In genomic region chr7:73596415-73596814, GRCm38 (mm10) we compare ENCODE assay signal across 9 mouse cellular contexts. TPM values are rescaled to one million over a fixed set of nuclear protein-coding genes. Genes with fewer than 3 reads are reported as not detected.
DNase-seq lines count a peak whose midpoint lies in the region; ATAC-seq and TF ChIP-seq lines count a peak whose summit lies in the region.
"Had no signal": no experiment of that assay in that cellular context is flagged by ENCODE, and none has a peak within 500 bp of the region (broad histone marks: within the 10 kb centered on the region; RNA-seq: fewer than 3 reads in every experiment).

No protein-coding gene starts in this region.

- no peak overlapping the region for H3K4me3 ChIP-seq in cerebellum, adult 2 months (replicated peaks; ENCODE audit: insufficient read depth, low read depth, low read length)
- no peak overlapping the region for H3K4me3 ChIP-seq in spleen, adult 2 months (ENCODE audit: extremely low read depth, insufficient read depth, insufficient read length)
- H3K4me3 ChIP-seq in limb, embryonic 13.5 days, result 0 out of 2 replicates have a peak overlapping the region, but pooled peaks have one; percentile 2
- no peak overlapping the region for H3K4me3 ChIP-seq in stomach, embryonic 14.5 days (ENCODE audit: low read depth, low read length)

- TF ChIP-seq CTCF in cerebellum, adult 2 months (IDR thresholded peaks at IDR 0.05; ENCODE audit: borderline replicate concordance, insufficient read depth, low read depth, low read length), result no peak
- TF ChIP-seq CTCF in spleen, adult 2 months (IDR thresholded peaks at IDR 0.05; ENCODE audit: extremely low read depth, insufficient read depth, insufficient read length, insufficient replicate concordance), result no peak

- no peaks in the 10 kb centered on the region for H3K36me3 ChIP-seq in spleen, adult 2 months (ENCODE audit: control insufficient read depth, insufficient read depth, low read length)
- no peaks in the 10 kb centered on the region for H3K36me3 ChIP-seq in limb, embryonic 13.5 days
- no peaks in the 10 kb centered on the region for H3K36me3 ChIP-seq in stomach, embryonic 14.5 days (ENCODE audit: control insufficient read depth, insufficient read depth, low read length)

- H3K9me3 ChIP-seq in limb, embryonic 13.5 days, result peaks cover 6% of the 10 kb centered on the region; the same call in 1 of the 2 replicates
- H3K9me3 ChIP-seq in stomach, embryonic 14.5 days (ENCODE audit: control insufficient read depth, low read depth, low read length), result peaks cover 4% of the 10 kb centered on the region; the same call in 1 of the 2 replicates

- H3K27ac ChIP-seq in cerebellum, adult 2 months (ENCODE audit: insufficient read depth, low read length), result peak overlapping the region; percentile 84
- H3K27ac ChIP-seq in spleen, adult 2 months (ENCODE audit: insufficient read depth, low read length), result peak overlapping the region; percentile 95
- H3K27ac ChIP-seq in limb, embryonic 13.5 days, result peak overlapping the region; percentile 97
- peak overlapping the region; percentile 94 for H3K27ac ChIP-seq in stomach, embryonic 14.5 days (ENCODE audit: low read length)

- no peak for TF ChIP-seq POLR2A in cerebellum, adult 2 months (IDR thresholded peaks at IDR 0.05; ENCODE audit: borderline replicate concordance, insufficient read depth, low read length)
- no peak for TF ChIP-seq POLR2A in spleen, adult 2 months (IDR thresholded peaks at IDR 0.05; ENCODE audit: low read depth, low read length)

- DNase-seq in cerebellum, adult 2 months, result no peak
- DNase-seq in cerebellum, adult 18-20 months, result no peak
- DNase-seq in spleen, adult 2 months (ENCODE audit: low read depth in 1 of 2, low spot score in 2 of 2), result no peak
- DNase-seq in spleen, postnatal 14 days (ENCODE audit: low spot score in 2 of 2), result no peak
- no peak for DNase-seq in urinary bladder, postnatal 14 days (ENCODE audit: low spot score)
- DNase-seq in cerebellum, adult 11 months, result no peak
- DNase-seq: layer of hippocampus, adult 9-11 months had no signal

- peaks cover 16% of the 10 kb centered on the region; the same call in 1 of the 2 replicates for H3K4me1 ChIP-seq in cerebellum, adult 2 months (ENCODE audit: control insufficient read depth, insufficient read depth, low read length)
- peaks cover 32% of the 10 kb centered on the region for H3K4me1 ChIP-seq in spleen, adult 2 months (ENCODE audit: control insufficient read depth, insufficient read depth, insufficient read length)
- H3K4me1 ChIP-seq in limb, embryonic 13.5 days, result peaks cover 39% of the 10 kb centered on the region
- peaks cover 26% of the 10 kb centered on the region for H3K4me1 ChIP-seq in stomach, embryonic 14.5 days (ENCODE audit: control insufficient read depth, insufficient read depth, low read length)

- H3K27me3 ChIP-seq in cerebellum, adult 2 months (ENCODE audit: control insufficient read depth, insufficient read depth, low read length), result no peaks in the 10 kb centered on the region
- H3K27me3 ChIP-seq in spleen, adult 2 months (ENCODE audit: control insufficient read depth, insufficient read depth, low read length), result no peaks in the 10 kb centered on the region
- no peaks in the 10 kb centered on the region for H3K27me3 ChIP-seq in limb, embryonic 13.5 days
- no peaks in the 10 kb centered on the region for H3K27me3 ChIP-seq in stomach, embryonic 14.5 days (ENCODE audit: control insufficient read depth, insufficient read depth, low read length)

- WGBS in cerebellum, adult 2 months, result 53% methylated on average over 2 of the region's 2 CpGs
- 12% methylated on average over 2 of the region's 2 CpGs for WGBS in spleen, adult 2 months
- 32% methylated on average over 2 of the region's 2 CpGs for WGBS in limb, embryonic 13.5 days
- 50% methylated on average over 2 of the region's 2 CpGs for WGBS in stomach, embryonic 14.5 days

- H3K9ac ChIP-seq in limb, embryonic 13.5 days, result peak overlapping the region; percentile 32; the same call in 1 of the 2 replicates
- H3K9ac ChIP-seq in stomach, embryonic 14.5 days (replicated peaks; ENCODE audit: low read depth, low read length), result no peak overlapping the region

- no peak for ATAC-seq in limb, embryonic 13.5 days (ENCODE audit: low FRiP score, low read depth)
- ATAC-seq in stomach, embryonic 14.5 days (ENCODE audit: insufficient number of reproducible peaks, insufficient read depth, low FRiP score, low read depth), result no peak

- H3K4me2 ChIP-seq in limb, embryonic 13.5 days (replicated peaks), result peak overlapping the region; percentile 63
- no peak overlapping the region for H3K4me2 ChIP-seq in stomach, embryonic 14.5 days (replicated peaks; ENCODE audit: low read depth, low read length)

RNA-seq across cellular contexts. Expression of gene Chd2, which starts 54.8 kb away (rescaled TPM):
- 49.2 and 50.5 TPM in 2 replicates for polyA plus RNA-seq in cerebellum, adult 2 months (2012; rRNA removed)
- polyA plus RNA-seq in spleen, adult 2 months (2012; rRNA removed), result 48.6 and 52.5 TPM in 2 replicates
- 62.5 and 66.3 TPM in 2 replicates for polyA plus RNA-seq in limb, embryonic 13.5 days (2015; fragmentation: Nextera tagmentation; extraction: Ambion mirVana)
- 71.0 and 77.2 TPM in 2 replicates for polyA plus RNA-seq in stomach, embryonic 14.5 days (2014; fragmentation: Nextera tagmentation; extraction: Ambion mirVana)
